Comparison of ENCODE assay signal across 8 mouse cellular contexts in the genomic region with DNA sequence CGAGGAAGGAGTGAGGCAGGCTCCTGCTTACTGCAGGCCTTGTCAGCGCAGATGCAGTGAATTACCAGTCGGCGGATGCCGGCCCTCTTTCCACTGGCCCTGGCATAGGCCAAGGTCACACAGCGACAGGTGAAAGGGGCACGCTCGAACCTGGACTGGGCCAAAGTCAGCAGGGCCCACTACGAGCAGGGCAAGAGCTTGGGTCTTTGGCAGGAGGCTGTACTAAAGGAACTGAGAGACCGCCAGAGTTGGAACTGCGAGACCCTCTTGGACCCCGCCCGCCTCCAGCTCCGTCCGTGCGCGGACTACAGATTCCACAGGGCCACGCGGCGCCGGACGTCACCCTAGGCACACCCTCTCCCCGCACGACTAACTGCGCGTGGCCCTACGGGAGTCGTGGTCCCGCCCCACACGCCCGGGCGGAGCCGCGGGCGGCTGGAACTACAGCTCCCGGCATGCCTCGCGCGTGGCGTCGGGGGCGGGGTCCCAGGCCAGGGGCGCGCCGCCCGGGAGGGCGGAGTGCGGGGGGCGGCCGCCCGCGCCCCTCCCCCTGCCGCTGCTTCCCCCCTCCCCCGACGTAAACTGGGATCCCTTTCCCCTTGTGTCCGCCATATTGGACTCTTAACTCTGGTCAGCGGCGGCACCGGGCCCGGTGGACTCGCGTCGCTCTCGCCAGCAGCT. TPM values are rescaled to one million over a fixed set of nuclear protein-coding genes. Genes with fewer than 3 reads are reported as not detected.
DNase-seq lines count a peak whose midpoint lies in the region; ATAC-seq and TF ChIP-seq lines count a peak whose summit lies in the region.

Gene Fam193a (plus strand): TSS at position 593 of the 681 bp plus-strand sequence.

- H3K4me1 ChIP-seq in erythroblast, embryonic 14.5 days (ENCODE audit: control insufficient read depth): peaks cover 37% of the 10 kb centered on the region
- H3K4me1 ChIP-seq in heart, embryonic 11.5 days (ENCODE audit: control insufficient read depth, insufficient read depth, low read length): peaks cover 16% of the 10 kb centered on the region
- peaks cover 21% of the 10 kb centered on the region for H3K4me1 ChIP-seq in kidney, embryonic 16.5 days (ENCODE audit: insufficient read depth, low read length)
- peaks cover 15% of the 10 kb centered on the region for H3K4me1 ChIP-seq in liver, adult 2 months (ENCODE audit: control insufficient read depth, insufficient read depth, low read length)

- under 1% methylated on average over 58 of the region's 64 CpGs for WGBS in heart, embryonic 11.5 days (ENCODE audit: insufficient replicate concordance)
- under 1% methylated on average over 48 of the region's 64 CpGs for WGBS in kidney, embryonic 16.5 days
- under 1% methylated on average over 56 of the region's 64 CpGs for WGBS in liver, adult 2 months

- no peaks in the 10 kb centered on the region for H3K9me3 ChIP-seq in erythroblast, embryonic 14.5 days (ENCODE audit: control insufficient read depth, low read length)
- H3K9me3 ChIP-seq in heart, embryonic 11.5 days (replicated peaks; ENCODE audit: control insufficient read depth, low read length): no peaks in the 10 kb centered on the region
- H3K9me3 ChIP-seq in kidney, embryonic 16.5 days (ENCODE audit: low read length): no peaks in the 10 kb centered on the region

- H3K27ac ChIP-seq in heart, embryonic 11.5 days (ENCODE audit: low read depth, low read length): peak within 1 kb of the TSS; percentile 85
- peak within 1 kb of the TSS; percentile 88 for H3K27ac ChIP-seq in kidney, embryonic 16.5 days (ENCODE audit: low read length)
- peak within 1 kb of the TSS; percentile 79 for H3K27ac ChIP-seq in liver, adult 2 months (replicated peaks; ENCODE audit: insufficient read depth, low read depth, low read length)

- peak within 1 kb of the TSS; percentile 76 for H3K4me3 ChIP-seq in C2C12 (ENCODE audit: insufficient read depth, poor library complexity, severe bottlenecking)
- peak within 1 kb of the TSS; percentile 88 for H3K4me3 ChIP-seq in erythroblast, embryonic 14.5 days (replicated peaks)
- peak within 1 kb of the TSS; percentile 96 for H3K4me3 ChIP-seq in heart, embryonic 11.5 days (ENCODE audit: low read depth, low read length)
- H3K4me3 ChIP-seq in kidney, embryonic 16.5 days (ENCODE audit: low read length): peak within 1 kb of the TSS; percentile 88
- peak within 1 kb of the TSS; percentile 94 for H3K4me3 ChIP-seq in liver, adult 2 months (ENCODE audit: insufficient read depth, low read depth, low read length)
- peak within 1 kb of the TSS; percentile 50 for H3K4me3 ChIP-seq in myocyte

- peak within 1 kb of the TSS; percentile 74 for H3K4me2 ChIP-seq in heart, embryonic 11.5 days
- H3K4me2 ChIP-seq in kidney, embryonic 16.5 days (replicated peaks; ENCODE audit: low read depth, low read length): peak within 1 kb of the TSS; percentile 90
- peak within 1 kb of the TSS; percentile 90 for H3K4me2 ChIP-seq in myocyte (ENCODE audit: low read depth)

- H3K36me3 ChIP-seq in C2C12 (ENCODE audit: control insufficient read depth, insufficient read depth) (peaks cover 12% of the 10 kb centered on the region), myocyte (ENCODE audit: control insufficient read depth, insufficient read depth) (peaks cover 4% of the 10 kb centered on the region)
- H3K36me3 ChIP-seq in erythroblast, embryonic 14.5 days (ENCODE audit: control insufficient read depth): peaks cover 15% of the 10 kb centered on the region
- 0 out of 2 replicates have a peak, but pooled peaks cover 2% of the 10 kb centered on the region for H3K36me3 ChIP-seq in heart, embryonic 11.5 days (ENCODE audit: control insufficient read depth, insufficient read depth, low read length)
- peaks cover 3% of the 10 kb centered on the region; the same call in 1 of the 2 replicates for H3K36me3 ChIP-seq in kidney, embryonic 16.5 days (ENCODE audit: insufficient read depth, low read length)
- no peaks in the 10 kb centered on the region for H3K36me3 ChIP-seq in liver, adult 2 months (ENCODE audit: control insufficient read depth, insufficient read depth, low read length)
- no peaks in the 10 kb centered on the region for H3K36me3 ChIP-seq in splenic B cell, adult 2 months (ENCODE audit: control insufficient read depth, insufficient read depth, low read length, poor library complexity, severe bottlenecking)

- H3K27me3 ChIP-seq in C2C12 (ENCODE audit: control insufficient read depth, insufficient read depth, insufficient read length) (no peaks in the 10 kb centered on the region), myocyte (ENCODE audit: control insufficient read depth, insufficient read depth, insufficient read length) (no peaks in the 10 kb centered on the region)
- H3K27me3 ChIP-seq in erythroblast, embryonic 14.5 days (ENCODE audit: control insufficient read depth): no peaks in the 10 kb centered on the region
- H3K27me3 ChIP-seq in heart, embryonic 11.5 days (ENCODE audit: control insufficient read depth, insufficient read depth, low read length): no peaks in the 10 kb centered on the region
- no peaks in the 10 kb centered on the region for H3K27me3 ChIP-seq in kidney, embryonic 16.5 days (ENCODE audit: insufficient read depth, low read length)
- H3K27me3 ChIP-seq in liver, adult 2 months (ENCODE audit: control insufficient read depth, insufficient read depth, low read length): no peaks in the 10 kb centered on the region
- H3K27me3 ChIP-seq in splenic B cell, adult 2 months (ENCODE audit: control insufficient read depth, insufficient read depth, low read length, poor library complexity, severe bottlenecking): no peaks in the 10 kb centered on the region

- H3K9ac ChIP-seq in heart, embryonic 11.5 days (ENCODE audit: low read depth, low read length): peak within 1 kb of the TSS; percentile 88
- peak within 1 kb of the TSS; percentile 91 for H3K9ac ChIP-seq in kidney, embryonic 16.5 days (replicated peaks; ENCODE audit: low read length)
- H3K9ac ChIP-seq in liver, adult 2 months (ENCODE audit: low read depth, low read length): peak within 1 kb of the TSS; percentile 97

- H3K79me2 ChIP-seq in C2C12 (ENCODE audit: control insufficient read depth, insufficient read depth) (peaks cover 44% of the 10 kb centered on the region), myocyte (ENCODE audit: control insufficient read depth, insufficient read depth) (peaks cover 41% of the 10 kb centered on the region)
- H3K79me2 ChIP-seq in liver, adult 2 months (ENCODE audit: control insufficient read depth, insufficient read depth, low read length): peaks cover 29% of the 10 kb centered on the region

- H3K79me3 ChIP-seq in C2C12 (ENCODE audit: low read depth): peaks cover 41% of the 10 kb centered on the region

- H3ac ChIP-seq in C2C12 (ENCODE audit: control insufficient read depth, insufficient read length, low read depth): peak within 1 kb of the TSS; percentile 64
- peak within 1 kb of the TSS; percentile 93 for H3ac ChIP-seq in myocyte (ENCODE audit: control insufficient read depth, insufficient read length)

- DNase-seq in brain, embryonic 14.5 days (ENCODE audit: low read depth): peak; percentile 99
- DNase-seq in liver, adult 2 months (ENCODE audit: extremely low read depth, low read depth, low spot score): peak; percentile 86
- peak; percentile 97 for DNase-seq in splenic B cell, adult 2 months (ENCODE audit: low read depth, low spot score)

- no peak for TF ChIP-seq CTCF in C2C12 (IDR thresholded peaks at IDR 0.05; ENCODE audit: control insufficient read depth, insufficient read depth, insufficient read length)
- TF ChIP-seq CTCF in brain, embryonic 14.5 days (IDR thresholded peaks at IDR 0.05; ENCODE audit: borderline replicate concordance, extremely low read depth, insufficient read depth, insufficient read length): no peak
- no peak for TF ChIP-seq CTCF in liver, adult 2 months (IDR thresholded peaks at IDR 0.05; ENCODE audit: low read depth, low read length)

- peak; percentile 50; the same call in 1 of the 2 replicates for TF ChIP-seq POLR2A in brain, embryonic 14.5 days (IDR thresholded peaks at IDR 0.05; ENCODE audit: borderline replicate concordance, extremely low read depth, insufficient read depth, insufficient read length, poor library complexity, severe bottlenecking)
- TF ChIP-seq POLR2A in liver, adult 2 months (IDR thresholded peaks at IDR 0.05; ENCODE audit: extremely low read depth, insufficient read depth, low read length): 0 out of 2 replicates have a peak, but pooled peaks have one; percentile 62
- TF ChIP-seq POLR2A in myocyte (IDR thresholded peaks at IDR 0.05; ENCODE audit: insufficient read length, low read depth): peak; percentile 67

- peak; percentile 98 for ATAC-seq in heart, embryonic 11.5 days (replicated peaks; ENCODE audit: insufficient number of reproducible peaks, low FRiP score, low TSS enrichment)
- peak; percentile 100 for ATAC-seq in kidney, embryonic 16.5 days (ENCODE audit: low FRiP score, low TSS enrichment)

TF ChIP-seq in C2C12, 6 proteins besides CTCF, POLR2A, EP300 and RAD21:
- peak; percentile 72 for TF ChIP-seq MAX (IDR thresholded peaks at IDR 0.05)
- no peak for TF ChIP-seq MYOG (IDR thresholded peaks at IDR 0.05; ENCODE audit: control insufficient read depth, extremely low read depth, insufficient read length)
- no peak for TF ChIP-seq MYOD1 (IDR thresholded peaks at IDR 0.05; ENCODE audit: control insufficient read depth, insufficient read length, low read depth)

TF ChIP-seq in myocyte, 11 proteins besides CTCF, POLR2A, EP300 and RAD21 (continues in another document):
- peak in 1 of 3 experiments; percentile 31 for TF ChIP-seq MYOD1 (IDR thresholded peaks at IDR 0.05; ENCODE audit: control insufficient read depth in 1 of 3, insufficient read length in 2 of 3, low read depth in 2 of 3)
- TF ChIP-seq POLR2AphosphoS2 (IDR thresholded peaks at IDR 0.05; ENCODE audit: insufficient read length, low read depth): peak; percentile 83
- TF ChIP-seq REST (IDR thresholded peaks at IDR 0.05; ENCODE audit: insufficient read depth, insufficient read length): no peak
- no peak for TF ChIP-seq MAX (IDR thresholded peaks at IDR 0.05; ENCODE audit: low read depth)
- TF ChIP-seq USF1 (IDR thresholded peaks at IDR 0.05; ENCODE audit: low read depth): no peak
- TF ChIP-seq MYOG (IDR thresholded peaks at IDR 0.05; ENCODE audit: control insufficient read depth in 1 of 3, insufficient read depth in 1 of 3, insufficient read length in 2 of 3, low read depth in 2 of 3): peak in 1 of 3 experiments; percentile 14
- TF ChIP-seq TCF3 (IDR thresholded peaks at IDR 0.05; ENCODE audit: insufficient read length, low read depth): no peak
- no peak for TF ChIP-seq CEBPB (IDR thresholded peaks at IDR 0.05; ENCODE audit: insufficient read depth, poor library complexity, severe bottlenecking)

RNA-seq across cellular contexts. Expression of gene Fam193a, which starts in this region (rescaled TPM):
- polyA plus RNA-seq in C2C12 (2012; fragmentation: generic; extraction: Trizol) (11.4 TPM), myocyte (2012; fragmentation: generic; extraction: Trizol) (12.7 TPM)
- polyA plus RNA-seq in brain, embryonic 14.5 days (2012; rRNA removed): 76.5 and 94.6 TPM in 2 replicates
- 1.8 and 1.9 TPM in 2 replicates for polyA plus RNA-seq in erythroblast, embryonic 14.5 days (2012)
- polyA plus RNA-seq in heart, embryonic 11.5 days (2014; fragmentation: Nextera tagmentation; extraction: Ambion mirVana): 9.4 and 12.0 TPM in 2 replicates
- 10.1 and 11.4 TPM in 2 replicates for polyA plus RNA-seq in kidney, embryonic 16.5 days (2015; fragmentation: Nextera tagmentation; extraction: Ambion mirVana)
- 10.2 and 12.6 TPM in 2 replicates for total RNA-seq in liver, adult 2 months (2014; rRNA removed)
- polyA plus RNA-seq in liver, adult 2 months (2012; rRNA removed): 16.4 and 22.6 TPM in 2 replicates

Comparison
In these comparisons a context has a peak if more than half of its experiments do, and no peak if none do; other contexts are left out.
1. Peak in every context shown above with its lines: DNase-seq, ATAC-seq, H3K4me3 ChIP-seq and H3K27ac ChIP-seq.